Mouse (Mus musculus): Measurements from ENCODE around the gene Gphn. TPM values are rescaled to one million over a fixed set of nuclear protein-coding genes. Genes with fewer than 3 reads are reported as not detected.

Gene Gphn
- 10 to 100 TPM; 23.3 to 57.8 (median 35.7) TPM for total RNA-seq (2018; cell fraction: chromatin; rRNA removed)
- 10 to 100 TPM; 11.8 to 20.5 (median 15.6) TPM for total RNA-seq (2018; cell fraction: cytosol; rRNA removed)
- 10 to 100 TPM; 19.8 to 37.4 (median 25.0) TPM for total RNA-seq (2018; cell fraction: nucleus; rRNA removed)
- 11.6 to 16.8 TPM (median 16.2 TPM) in 3 replicates for polyA plus RNA-seq (2018)

DNA sequence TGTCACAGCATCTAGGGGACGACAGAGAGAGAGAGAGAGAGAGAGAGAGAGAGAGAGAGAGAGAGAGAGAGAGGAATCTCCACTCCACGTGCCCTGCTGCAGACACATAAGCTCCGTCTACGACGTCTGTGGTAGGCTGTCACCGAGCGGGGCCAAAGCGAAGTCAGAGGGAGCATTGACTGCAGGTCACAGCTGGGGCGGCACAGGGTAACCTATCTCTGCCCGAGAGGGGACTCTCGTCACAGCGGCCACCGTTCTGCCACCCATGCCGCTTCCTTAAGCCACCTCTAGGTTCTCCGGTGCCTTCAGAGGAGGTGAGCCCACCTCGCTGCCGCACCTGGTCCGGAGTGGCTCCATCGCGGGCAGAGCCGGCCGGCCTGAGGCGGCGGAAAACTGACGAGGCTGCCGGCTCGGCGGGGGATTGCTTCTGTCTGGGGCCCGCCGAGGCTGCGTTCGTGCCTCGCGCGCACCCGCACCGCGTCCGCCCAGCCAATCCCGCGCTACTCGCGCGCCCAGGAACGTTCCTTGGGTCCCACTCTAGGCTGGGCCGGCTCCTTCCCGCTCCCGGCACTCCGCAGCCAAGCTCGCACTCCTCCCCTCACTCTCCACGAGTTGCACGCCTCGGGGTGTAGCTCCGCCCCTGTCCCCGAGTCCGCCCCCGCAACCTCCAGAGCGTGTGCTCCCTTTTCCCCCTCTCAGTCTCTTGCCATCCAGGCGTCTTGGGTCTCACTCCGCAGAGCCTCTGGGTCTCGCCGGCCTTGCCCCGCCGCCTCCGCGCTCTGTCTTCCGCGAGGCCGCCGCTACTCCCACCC, at the start of gene Gphn:
Gene Gphn, plus strand, starts transcription at position 673 of the 812 bp plus-strand sequence.
- Histone ChIP-seq H3K79me2 (ENCODE audit: inconsistent target) (peaks cover 24% of the 10 kb centered on the region; the same call in 1 of the 2 replicates), H3K36me3 (ENCODE audit: inconsistent target) (no peaks in the 10 kb centered on the region), H3K27ac (peak within 1 kb of the TSS; percentile 37; the same call in 1 of the 2 replicates), H3K4me3 (ENCODE audit: inconsistent target) (peak within 1 kb of the TSS; percentile 68)
- WGBS (ENCODE audit: missing documents): under 1% methylated on average over 50 of the region's 70 CpGs

DNA sequence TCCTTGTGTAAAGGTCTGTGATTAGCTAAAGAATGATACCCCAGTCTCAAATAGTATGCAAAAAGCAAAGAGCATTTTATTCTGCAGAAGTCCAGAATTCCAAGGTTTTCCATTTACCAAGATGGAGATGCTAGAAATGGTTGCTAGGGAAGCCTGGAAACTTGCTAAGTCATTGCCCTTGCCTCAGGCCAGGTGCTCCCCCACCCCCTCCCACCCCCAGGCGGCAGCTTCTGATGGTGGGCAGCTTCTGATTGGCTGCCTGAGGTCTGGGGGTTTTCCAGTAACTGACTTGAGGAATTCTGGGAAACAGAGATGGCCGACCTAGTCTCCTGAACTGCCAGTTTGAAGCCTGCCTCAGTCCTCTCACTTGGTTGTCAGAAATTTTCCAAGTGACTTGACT, 44.7 kb upstream of the Gphn start:
- whole genome bisulfite sequencing (ENCODE audit: missing documents): 64% methylated on average over 2 of the region's 2 CpGs
- no peaks in the 10 kb centered on the region for H3K36me3 ChIP-seq (ENCODE audit: inconsistent target)
- H3K4me3 ChIP-seq (ENCODE audit: inconsistent target): no peak overlapping the region
- H3K79me2 ChIP-seq (ENCODE audit: inconsistent target): no peaks in the 10 kb centered on the region
- H3K27ac ChIP-seq: no peak overlapping the region

DNA sequence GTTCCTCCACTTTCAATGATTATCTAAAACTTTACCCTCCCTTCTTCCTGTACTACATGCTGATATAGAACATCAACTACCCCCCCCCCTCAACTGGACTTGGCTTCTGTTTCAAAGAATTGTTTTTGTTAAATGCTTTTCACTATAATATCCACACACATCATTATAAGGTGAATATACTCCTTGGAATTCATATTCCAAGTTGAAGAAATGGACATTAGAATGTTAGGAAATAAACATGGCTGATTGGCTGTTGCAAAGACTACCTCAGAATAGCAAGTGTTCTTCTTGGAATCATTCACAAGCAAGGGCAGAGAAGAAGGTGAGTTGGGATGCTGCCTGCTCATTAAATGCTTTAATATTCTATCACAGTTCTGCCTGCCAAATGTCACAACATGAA, 32.2 kb upstream of the Gphn start, which contains the start of gene Gm6657:
Gene Gm6657, plus strand, starts transcription at position 301 of the 400 bp plus-strand sequence.
- H3K36me3 ChIP-seq (ENCODE audit: inconsistent target): no peaks in the 10 kb centered on the region
- no peak within 1 kb of the TSS for H3K4me3 ChIP-seq (ENCODE audit: inconsistent target)
- no peak within 1 kb of the TSS for H3K27ac ChIP-seq
- H3K79me2 ChIP-seq (ENCODE audit: inconsistent target): no peaks in the 10 kb centered on the region

DNA sequence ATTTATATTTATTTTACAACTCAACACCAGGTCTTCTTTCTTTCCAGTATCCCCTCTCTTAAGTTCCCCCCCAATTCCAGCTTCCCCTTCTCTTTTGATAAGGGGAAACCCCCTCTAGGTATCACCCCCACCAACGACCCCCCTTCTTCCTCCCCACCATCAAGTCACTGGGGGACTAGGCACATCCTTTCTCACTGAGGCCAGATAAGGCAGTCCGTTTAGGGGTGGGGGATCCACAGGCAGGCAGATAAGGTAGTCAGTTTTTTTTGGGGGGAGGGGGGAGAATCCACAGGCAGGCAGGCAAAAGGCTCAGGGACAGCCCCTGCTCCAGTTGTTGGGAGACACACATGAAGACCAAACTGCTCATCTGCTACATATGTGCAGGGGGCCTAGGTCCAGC, 30.8 kb upstream of the Gphn start:
- Histone ChIP-seq H3K79me2 (ENCODE audit: inconsistent target) (no peaks in the 10 kb centered on the region), H3K27ac (no peak overlapping the region), H3K4me3 (ENCODE audit: inconsistent target) (no peak overlapping the region), H3K36me3 (ENCODE audit: inconsistent target) (no peaks in the 10 kb centered on the region)
- whole genome bisulfite sequencing (ENCODE audit: missing documents): 31% methylated on average over 2 of the region's 2 CpGs

DNA sequence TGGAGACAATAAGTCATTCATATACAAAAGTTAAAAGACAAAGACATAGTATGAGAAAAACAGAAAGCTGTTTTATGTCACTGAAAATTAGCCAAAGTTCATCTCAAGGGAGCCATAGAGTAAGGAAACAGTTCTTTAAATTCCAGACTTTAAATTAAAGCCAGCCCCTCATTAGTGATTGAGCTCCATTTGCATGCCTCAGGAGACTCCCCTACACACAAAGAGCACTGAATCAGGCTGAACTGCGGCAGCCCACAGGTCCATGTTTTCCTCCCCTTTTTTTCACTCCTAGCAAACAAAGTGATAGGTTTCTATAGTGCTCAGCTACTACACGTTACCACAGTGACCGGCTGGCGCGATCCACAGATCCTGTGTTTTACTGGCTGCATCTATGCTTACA, 22.5 kb upstream of the Gphn start:
- Histone ChIP-seq H3K79me2 (ENCODE audit: inconsistent target) (no peaks in the 10 kb centered on the region), H3K27ac (no peak overlapping the region), H3K36me3 (ENCODE audit: inconsistent target) (no peaks in the 10 kb centered on the region), H3K4me3 (ENCODE audit: inconsistent target) (no peak overlapping the region)
- 97% methylated on average over 5 of the region's 5 CpGs for WGBS (ENCODE audit: missing documents)

DNA sequence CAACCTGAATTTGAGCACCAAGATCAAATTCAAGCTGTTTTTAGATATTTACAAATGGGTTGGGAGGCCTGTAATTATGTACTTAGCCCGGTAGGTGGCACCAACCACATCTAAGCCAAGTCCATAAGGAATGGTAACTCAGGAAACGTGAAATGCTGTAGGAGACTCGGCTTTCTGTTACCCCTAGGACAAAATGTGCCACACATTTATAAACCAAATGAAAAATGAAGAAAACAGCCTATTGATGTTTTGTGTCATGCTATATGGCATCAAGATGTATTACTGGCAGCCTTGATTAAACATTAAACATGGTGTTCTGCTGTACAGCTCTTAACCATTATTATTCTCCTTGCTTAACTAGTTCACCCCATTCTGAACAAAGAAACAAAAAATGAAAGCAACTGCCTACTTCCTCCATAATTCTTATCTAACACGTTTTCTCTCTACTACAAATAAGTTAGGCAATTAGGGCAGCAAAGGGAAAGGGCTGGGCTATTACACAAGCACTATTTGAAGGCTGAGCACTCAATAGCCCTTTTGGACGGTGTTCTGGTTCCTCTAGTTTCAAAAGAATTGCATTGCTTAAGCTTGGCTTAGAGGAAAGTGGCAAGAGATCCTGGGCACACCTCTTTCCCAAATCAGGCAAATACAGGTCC, 20.1 kb upstream of the Gphn start:
- Histone ChIP-seq H3K36me3 (ENCODE audit: inconsistent target) (no peaks in the 10 kb centered on the region), H3K27ac (no peak overlapping the region), H3K79me2 (ENCODE audit: inconsistent target) (no peaks in the 10 kb centered on the region), H3K4me3 (ENCODE audit: inconsistent target) (peak overlapping the region; percentile 5; the same call in 1 of the 2 replicates)
- whole genome bisulfite sequencing (ENCODE audit: missing documents): 6% methylated on average over 5 of the region's 5 CpGs

DNA sequence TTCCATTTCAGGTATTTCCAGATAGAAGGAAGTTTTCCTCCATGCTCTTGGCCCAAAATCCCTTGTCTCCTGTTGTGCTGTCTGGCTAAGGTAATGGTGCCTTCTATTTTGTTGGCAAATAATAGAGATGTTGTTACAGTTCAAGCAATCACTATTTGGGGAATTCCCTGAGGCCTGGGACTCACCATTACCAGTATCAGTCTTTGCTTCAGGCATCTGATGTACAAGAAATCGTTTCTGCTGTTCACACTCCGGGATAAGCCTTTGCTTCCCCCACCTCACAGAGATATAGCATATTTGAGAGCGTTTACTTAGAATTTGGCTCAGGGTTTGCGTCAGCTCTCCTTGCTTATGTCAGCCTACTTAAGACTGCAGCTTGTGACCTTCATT, 19.6 kb upstream of the Gphn start:
- H3K27ac ChIP-seq: no peak overlapping the region
- H3K4me3 ChIP-seq (ENCODE audit: inconsistent target): peak overlapping the region; percentile 5; the same call in 1 of the 2 replicates
- no peaks in the 10 kb centered on the region for H3K36me3 ChIP-seq (ENCODE audit: inconsistent target)
- 94% methylated on average over 4 of the region's 4 CpGs for WGBS (ENCODE audit: missing documents)
- no peaks in the 10 kb centered on the region for H3K79me2 ChIP-seq (ENCODE audit: inconsistent target)

DNA sequence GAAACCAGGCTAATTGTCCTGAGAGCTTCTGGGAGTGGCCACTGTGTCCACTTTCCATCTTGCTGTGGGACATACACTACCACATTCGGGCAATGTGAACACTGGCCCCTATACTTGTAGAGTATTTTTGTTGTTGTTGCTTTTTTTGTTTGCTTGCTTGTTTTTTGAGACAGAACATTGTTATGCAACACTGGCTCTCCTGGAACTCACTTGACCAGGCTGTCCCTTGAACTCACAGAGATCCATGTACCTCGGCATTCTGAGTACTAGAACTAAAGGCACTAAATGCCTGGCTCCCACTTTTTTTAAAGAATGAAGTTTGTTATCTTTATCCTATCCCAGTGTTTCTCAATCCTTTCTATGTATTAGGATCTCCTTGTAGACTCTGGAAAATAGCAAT, 16.3 kb upstream of the Gphn start:
- Histone ChIP-seq H3K79me2 (ENCODE audit: inconsistent target) (no peaks in the 10 kb centered on the region), H3K36me3 (ENCODE audit: inconsistent target) (no peaks in the 10 kb centered on the region), H3K27ac (no peak overlapping the region), H3K4me3 (ENCODE audit: inconsistent target) (no peak overlapping the region)
- WGBS (ENCODE audit: missing documents): 96% methylated on average over 2 of the region's 2 CpGs

DNA sequence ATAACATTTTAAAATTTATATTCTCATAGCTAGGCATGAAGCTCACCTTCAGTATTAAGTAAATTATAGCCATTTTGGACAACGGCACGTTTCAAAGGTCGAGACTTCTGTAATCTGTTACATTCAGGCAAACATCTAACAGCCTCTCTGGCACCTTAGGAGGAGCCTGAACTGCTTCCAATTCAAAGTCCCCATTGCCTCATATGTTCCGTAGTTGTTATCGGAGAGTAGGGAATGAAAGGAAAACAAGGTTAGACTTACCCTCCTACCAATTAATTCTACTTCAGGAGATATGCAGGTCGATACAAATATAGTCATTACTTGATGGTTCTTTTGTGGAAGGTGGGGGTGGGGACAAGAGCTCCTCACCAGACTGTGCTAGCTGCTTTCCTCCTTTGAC, 10.7 kb upstream of the Gphn start:
- Histone ChIP-seq H3K36me3 (ENCODE audit: inconsistent target) (no peaks in the 10 kb centered on the region), H3K79me2 (ENCODE audit: inconsistent target) (no peaks in the 10 kb centered on the region), H3K4me3 (ENCODE audit: inconsistent target) (no peak overlapping the region), H3K27ac (no peak overlapping the region)
- 91% methylated on average over 6 of the region's 6 CpGs for WGBS (ENCODE audit: missing documents)

DNA sequence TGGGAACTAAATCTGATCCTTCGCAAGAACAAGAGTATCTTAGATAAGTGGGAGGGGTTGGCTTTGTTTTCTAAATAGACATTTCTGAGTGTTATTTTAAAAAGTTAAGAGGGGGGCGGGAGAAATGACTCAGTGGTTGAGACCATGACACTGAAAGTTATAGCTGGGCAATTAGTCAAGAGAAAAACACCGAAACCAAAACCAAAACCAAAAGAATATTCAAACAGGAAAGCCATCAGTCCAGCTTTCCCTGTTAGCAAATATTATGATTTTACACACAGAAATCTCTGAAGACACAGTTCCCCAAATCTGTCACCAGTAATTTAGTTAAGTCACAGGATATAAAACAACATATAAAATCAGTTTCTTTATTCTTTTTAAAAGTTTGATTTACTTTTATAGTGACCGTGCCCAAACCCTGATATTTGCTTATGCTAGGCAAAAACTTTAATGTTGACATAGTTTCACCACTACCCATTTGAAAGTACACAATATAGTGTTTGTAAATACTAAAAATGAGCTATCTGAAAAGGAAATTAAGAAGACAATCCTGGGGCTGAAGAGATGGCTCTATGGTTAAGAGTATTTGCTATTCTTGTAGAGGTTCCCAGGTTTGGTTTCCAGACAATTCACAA, 6.9 kb upstream of the Gphn start:
- Histone ChIP-seq H3K27ac (no peak overlapping the region), H3K79me2 (ENCODE audit: inconsistent target) (no peaks in the 10 kb centered on the region), H3K36me3 (ENCODE audit: inconsistent target) (no peaks in the 10 kb centered on the region), H3K4me3 (ENCODE audit: inconsistent target) (peak overlapping the region; percentile 12; the same call in 1 of the 2 replicates)
- WGBS (ENCODE audit: missing documents): 23% methylated on average over 4 of the region's 4 CpGs

DNA sequence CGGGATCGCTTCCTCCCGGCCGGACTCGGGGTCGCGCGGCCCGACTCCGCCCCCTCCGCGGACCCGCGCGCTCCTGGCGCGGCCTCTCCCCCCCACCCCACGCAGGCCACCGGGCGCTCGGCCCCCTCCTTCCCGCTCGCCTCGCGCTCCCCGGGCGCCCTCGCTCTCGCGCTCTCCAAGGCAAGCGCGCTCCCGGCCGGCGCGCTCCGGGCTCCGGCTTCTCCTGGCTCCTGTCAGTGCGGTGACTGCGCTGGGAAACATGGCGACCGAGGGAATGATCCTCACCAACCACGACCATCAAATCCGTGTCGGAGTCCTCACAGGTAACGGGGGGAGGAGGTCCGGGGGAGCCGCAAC, 318 bp downstream of the Gphn start:
- H3K36me3 ChIP-seq (ENCODE audit: inconsistent target): no peaks in the 10 kb centered on the region
- peak overlapping the region; percentile 37; the same call in 1 of the 2 replicates for H3K27ac ChIP-seq
- under 1% methylated on average over 25 of the region's 48 CpGs for WGBS (ENCODE audit: missing documents)
- H3K4me3 ChIP-seq (ENCODE audit: inconsistent target): peak overlapping the region; percentile 68
- peaks cover 25% of the 10 kb centered on the region; the same call in 1 of the 2 replicates for H3K79me2 ChIP-seq (ENCODE audit: inconsistent target)

DNA sequence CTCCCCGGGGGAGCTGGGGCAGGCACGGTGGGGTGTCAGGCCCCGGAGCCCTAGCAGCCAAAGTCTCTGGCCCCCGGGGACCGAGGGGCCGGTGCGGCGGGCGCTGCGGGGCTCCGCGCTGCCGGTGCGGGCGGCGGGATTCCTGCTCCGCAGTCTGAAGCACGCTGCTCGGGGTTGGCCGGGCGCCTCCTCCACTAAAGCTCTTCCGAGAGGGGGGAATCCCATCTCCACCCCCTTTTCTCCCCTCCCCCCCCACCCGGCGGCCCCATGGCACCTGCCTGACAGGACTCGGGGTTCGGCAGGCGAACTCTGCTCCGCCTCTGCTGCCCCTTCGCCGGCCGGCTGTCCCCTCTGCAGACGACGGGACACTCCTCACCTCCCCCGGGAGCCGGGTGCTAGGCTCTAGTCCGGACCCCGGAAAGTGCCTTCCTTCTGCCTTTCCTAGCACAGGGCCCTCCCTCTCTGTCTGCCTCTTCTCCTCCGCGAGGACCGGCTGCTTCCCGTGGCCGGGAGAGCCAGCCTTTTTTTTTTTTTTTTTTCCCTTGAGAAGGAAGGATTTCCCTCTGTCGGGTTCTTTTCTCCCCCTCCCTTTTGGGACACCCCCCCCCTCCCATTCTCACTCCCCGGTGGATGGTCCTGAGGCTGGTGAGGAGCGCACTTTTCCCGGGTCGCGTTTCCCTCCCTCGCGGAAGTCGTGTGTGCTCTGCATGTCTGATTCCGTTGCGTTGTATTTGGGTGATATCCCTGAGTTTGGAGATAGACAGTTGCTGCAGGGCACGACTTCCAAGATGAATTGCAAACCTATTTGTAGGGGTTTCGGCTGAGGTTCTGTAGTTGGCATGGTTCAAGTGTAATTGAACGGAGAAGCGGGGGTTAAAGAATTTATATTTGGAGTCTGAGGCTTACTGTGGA, 1.1 kb downstream of the Gphn start:
- Histone ChIP-seq H3K36me3 (ENCODE audit: inconsistent target) (no peaks in the 10 kb centered on the region), H3K4me3 (ENCODE audit: inconsistent target) (peak overlapping the region; percentile 68), H3K79me2 (ENCODE audit: inconsistent target) (peaks cover 25% of the 10 kb centered on the region; the same call in 1 of the 2 replicates), H3K27ac (peak overlapping the region; percentile 37; the same call in 1 of the 2 replicates)
- WGBS (ENCODE audit: missing documents): under 1% methylated on average over 48 of the region's 57 CpGs

DNA sequence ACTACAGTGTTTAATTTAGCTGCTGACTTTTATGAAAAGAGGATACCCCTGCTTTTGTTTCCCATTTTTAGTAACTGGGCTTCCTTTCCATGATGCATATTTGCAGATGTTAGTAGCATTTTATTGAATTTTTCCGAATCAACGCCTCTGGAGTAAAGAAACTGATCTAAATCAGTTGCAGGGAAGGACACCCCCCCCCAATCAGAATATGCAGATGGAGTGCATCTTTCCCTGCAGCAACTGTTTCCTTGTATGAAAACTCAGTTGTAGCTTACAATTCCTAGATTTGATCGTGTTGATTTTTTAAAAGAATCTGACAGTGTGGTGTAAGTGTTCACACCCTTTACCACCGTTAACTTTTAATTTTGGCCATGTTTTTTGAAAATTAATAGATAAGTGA, 2.0 kb downstream of the Gphn start:
- peak overlapping the region; percentile 68 for H3K4me3 ChIP-seq (ENCODE audit: inconsistent target)
- no peak overlapping the region for H3K27ac ChIP-seq
- no peaks in the 10 kb centered on the region for H3K36me3 ChIP-seq (ENCODE audit: inconsistent target)
- WGBS (ENCODE audit: missing documents): 83% methylated on average over 4 of the region's 4 CpGs
- H3K79me2 ChIP-seq (ENCODE audit: inconsistent target): peaks cover 27% of the 10 kb centered on the region; the same call in 1 of the 2 replicates

DNA sequence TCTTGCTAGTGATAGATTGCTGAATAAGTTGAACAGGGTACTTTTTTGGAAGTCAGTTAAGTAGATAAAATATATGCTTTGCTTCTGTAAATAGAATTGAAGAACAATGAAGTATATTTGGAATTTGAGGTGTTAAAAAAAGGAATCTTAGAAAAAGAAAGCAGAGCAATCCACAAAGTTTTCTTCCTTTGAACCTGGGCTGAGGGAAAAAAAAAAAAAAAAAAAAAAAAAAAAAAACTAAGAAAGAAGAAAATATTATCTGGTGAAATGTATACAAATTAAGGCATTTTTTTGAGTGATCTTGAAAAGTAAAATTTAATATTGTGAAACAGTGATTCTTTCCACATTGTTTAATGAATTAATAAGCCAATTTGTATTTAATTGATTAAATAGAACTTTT, 6.4 kb downstream of the Gphn start:
- H3K4me3 ChIP-seq (ENCODE audit: inconsistent target): no peak overlapping the region
- no peaks in the 10 kb centered on the region for H3K36me3 ChIP-seq (ENCODE audit: inconsistent target)
- H3K27ac ChIP-seq: no peak overlapping the region
- H3K79me2 ChIP-seq (ENCODE audit: inconsistent target): peaks cover 39% of the 10 kb centered on the region; the same call in 1 of the 2 replicates
